8 mouse cellular contexts compared by ENCODE assay signal in genomic region chr2:77944860-77945595, GRCm38 (mm10). TPM values are rescaled to one million over a fixed set of nuclear protein-coding genes. Genes with fewer than 3 reads are reported as not detected.
DNase-seq lines count a peak whose midpoint lies in the region; ATAC-seq and TF ChIP-seq lines count a peak whose summit lies in the region.

No protein-coding gene starts in this region.

- no peak for DNase-seq in heart, adult 8-10 months (ENCODE audit: low spot score)
- no peak for DNase-seq in hindbrain, postnatal 0 days (ENCODE audit: low spot score)
- DNase-seq in midbrain, postnatal 0 days (ENCODE audit: low spot score), result no peak
- DNase-seq in cerebellum, adult 9-11 months, result no peak
- no peak for DNase-seq in gastrocnemius, postnatal 25 days

- H3K4me3 ChIP-seq in heart, embryonic 14.5 days (ENCODE audit: control insufficient read depth in 1 of 2, insufficient read depth in 1 of 2, low read depth in 1 of 2, low read length in 2 of 2), result peak overlapping the region; percentile 69 to 87
- H3K4me3 ChIP-seq in brown adipose tissue, adult 24 weeks (ENCODE audit: insufficient read depth, low read depth, low read length), result peak overlapping the region; percentile 92
- peak overlapping the region; percentile 82 for H3K4me3 ChIP-seq in hindbrain, postnatal 0 days (ENCODE audit: low read length)
- H3K4me3 ChIP-seq in midbrain, postnatal 0 days (ENCODE audit: low read depth, low read length), result peak overlapping the region; percentile 63

- H3K9ac ChIP-seq in heart, embryonic 14.5 days (ENCODE audit: low read length), result peak overlapping the region; percentile 89
- peak overlapping the region; percentile 83 for H3K9ac ChIP-seq in hindbrain, postnatal 0 days (replicated peaks; ENCODE audit: low read length)
- peak overlapping the region; percentile 80 for H3K9ac ChIP-seq in midbrain, postnatal 0 days (replicated peaks; ENCODE audit: low read length, poor library complexity, severe bottlenecking)

- H3K36me3 ChIP-seq in heart, embryonic 14.5 days (ENCODE audit: control insufficient read depth, insufficient read depth, low read length), result 0 out of 2 replicates have a peak, but pooled peaks cover 2% of the 10 kb centered on the region
- H3K36me3 ChIP-seq in hindbrain, postnatal 0 days (ENCODE audit: insufficient read depth, low read length), result no peaks in the 10 kb centered on the region
- H3K36me3 ChIP-seq in midbrain, postnatal 0 days (ENCODE audit: insufficient read depth, low read length), result no peaks in the 10 kb centered on the region

- H3K27me3 ChIP-seq in heart, embryonic 14.5 days (ENCODE audit: control insufficient read depth, insufficient read depth, low read length), result no peaks in the 10 kb centered on the region
- H3K27me3 ChIP-seq in hindbrain, postnatal 0 days (ENCODE audit: insufficient read depth, low read length), result no peaks in the 10 kb centered on the region
- H3K27me3 ChIP-seq in midbrain, postnatal 0 days (ENCODE audit: insufficient read depth, low read length), result no peaks in the 10 kb centered on the region

- no peak for TF ChIP-seq CTCF in hindbrain, postnatal 0 days (IDR thresholded peaks at IDR 0.05; ENCODE audit: low read depth)
- TF ChIP-seq CTCF in midbrain, postnatal 0 days (IDR thresholded peaks at IDR 0.05), result no peak

- peak overlapping the region in 1 of 2 experiments; percentile 68; a peak in 1 of 4 replicates for H3K27ac ChIP-seq in heart, embryonic 14.5 days (replicated peaks in 1 of 2; ENCODE audit: control insufficient read depth in 1 of 2, insufficient read depth in 1 of 2, low read depth in 2 of 2, low read length in 2 of 2)
- H3K27ac ChIP-seq in brown adipose tissue, adult 24 weeks (replicated peaks; ENCODE audit: low read depth, low read length), result peak overlapping the region; percentile 96
- peak overlapping the region; percentile 89; the same call in 1 of the 2 replicates for H3K27ac ChIP-seq in hindbrain, postnatal 0 days
- H3K27ac ChIP-seq in midbrain, postnatal 0 days (ENCODE audit: low read depth, low read length), result no peak overlapping the region; the same call in 1 of the 2 replicates

- no peaks in the 10 kb centered on the region for H3K9me3 ChIP-seq in heart, embryonic 14.5 days (ENCODE audit: control insufficient read depth, low read length)
- no peaks in the 10 kb centered on the region for H3K9me3 ChIP-seq in hindbrain, postnatal 0 days (ENCODE audit: low read length)
- no peaks in the 10 kb centered on the region for H3K9me3 ChIP-seq in midbrain, postnatal 0 days (ENCODE audit: low read length)

- 35% methylated on average over 8 of the region's 8 CpGs for WGBS in heart, embryonic 14.5 days
- WGBS in hindbrain, postnatal 0 days, result 46% methylated on average over 8 of the region's 8 CpGs
- WGBS in midbrain, postnatal 0 days, result 49% methylated on average over 8 of the region's 8 CpGs

- peak overlapping the region; percentile 91 for H3K4me2 ChIP-seq in heart, embryonic 14.5 days (ENCODE audit: low read length)
- H3K4me2 ChIP-seq in hindbrain, postnatal 0 days (ENCODE audit: low read depth, low read length), result peak overlapping the region; percentile 91
- H3K4me2 ChIP-seq in midbrain, postnatal 0 days (ENCODE audit: low read depth, low read length, poor library complexity, severe bottlenecking), result peak overlapping the region; percentile 82

- no peak for ATAC-seq in heart, embryonic 14.5 days (ENCODE audit: insufficient number of reproducible peaks, insufficient read depth, low FRiP score, low read depth)
- ATAC-seq in hindbrain, postnatal 0 days, result no peak
- ATAC-seq in midbrain, postnatal 0 days (ENCODE audit: low FRiP score), result no peak
- ATAC-seq in monocyte, adult 5-6 weeks (replicated peaks; ENCODE audit: insufficient number of reproducible peaks, low FRiP score, low TSS enrichment, poor library complexity, severe bottlenecking), result no peak

- peaks cover 0 to 7% of the 10 kb centered on the region in 2 experiments; a peak in 2 of 4 replicates for H3K4me1 ChIP-seq in heart, embryonic 14.5 days (ENCODE audit: control insufficient read depth in 2 of 2, insufficient read depth in 2 of 2, low read length in 2 of 2)
- H3K4me1 ChIP-seq in brown adipose tissue, adult 24 weeks (ENCODE audit: control insufficient read depth, insufficient read depth, insufficient read length, low read length), result peaks cover 4% of the 10 kb centered on the region; the same call in 1 of the 2 replicates
- peaks cover 9% of the 10 kb centered on the region for H3K4me1 ChIP-seq in hindbrain, postnatal 0 days (ENCODE audit: insufficient read depth, low read length)
- peaks cover 6% of the 10 kb centered on the region; the same call in 1 of the 2 replicates for H3K4me1 ChIP-seq in midbrain, postnatal 0 days (ENCODE audit: insufficient read depth, low read length)

RNA-seq across cellular contexts. Expression of gene Cwc22, which starts 1.1 kb away (rescaled TPM):
- 14.4 and 18.8 TPM in 2 replicates for polyA plus RNA-seq in heart, embryonic 14.5 days (2014; fragmentation: Nextera tagmentation; extraction: Ambion mirVana)
- 10 to 100 TPM; 13.2 to 18.3 (median 15.0) TPM for total RNA-seq in heart, adult 8-10 months (2022)
- polyA plus RNA-seq in brown adipose tissue, adult 24 weeks (2012; ENCODE audit: insufficient read depth, insufficient read length, missing spikeins), result 8.4 and 19.7 TPM in 2 replicates
- 9.6 and 12.5 TPM in 2 replicates for total RNA-seq in hindbrain, postnatal 0 days (2014; rRNA removed)
- polyA plus RNA-seq in hindbrain, postnatal 0 days (2015; fragmentation: Nextera tagmentation; extraction: Ambion mirVana), result 9.0 and 10.8 TPM in 2 replicates
- 11.8 and 12.7 TPM in 2 replicates for total RNA-seq in midbrain, postnatal 0 days (2014; rRNA removed)
- 9.4 TPM in 2 replicates for polyA plus RNA-seq in midbrain, postnatal 0 days (2015; fragmentation: Nextera tagmentation; extraction: Ambion mirVana)
- total RNA-seq in monocyte, adult 5-6 weeks (2017), result 72.8 to 103 TPM (median 89.6 TPM) in 3 replicates
- total RNA-seq in gastrocnemius, postnatal 25 days (2021), result 10 to 100 TPM; 11.1 to 11.6 TPM
